Mouse (Mus musculus): ENCODE results near the gene Ptges. TPM values are rescaled to one million over a fixed set of nuclear protein-coding genes. Genes with fewer than 3 reads are reported as not detected.

The Ptges gene
- polyA plus RNA-seq, 1 experiment from 2014 or later = 10.8 TPM

- Histone ChIP-seq H3K9me3 (no peaks in the 10 kb centered on the region), H3K27ac (0 out of 2 replicates have a peak overlapping the region, but pooled peaks have one; percentile 12), H3K36me3 (no peaks in the 10 kb centered on the region), H3K27me3 (ENCODE audit: insufficient read depth, poor library complexity, severe bottlenecking) (peaks cover 35% of the 10 kb centered on the region), H3K4me3 (no peak overlapping the region), H3K4me1 (replicated peaks) (peaks cover 48% of the 10 kb centered on the region)
- DNase-seq (ENCODE audit: low spot score) = no peak
- 89% methylated on average over 7 of the region's 7 CpGs for WGBS
Observed at GRCm38 (mm10) chr2:30904991-30905390, 24.7 kb downstream of the Ptges start.

GRCm38 (mm10) chr2:30904231-30904630, 25.4 kb downstream of the Ptges start:
- Histone ChIP-seq H3K36me3 (no peaks in the 10 kb centered on the region), H3K4me3 (no peak overlapping the region), H3K27ac (no peak overlapping the region; the same call in 1 of the 2 replicates), H3K9me3 (no peaks in the 10 kb centered on the region), H3K4me1 (replicated peaks) (peaks cover 48% of the 10 kb centered on the region), H3K27me3 (ENCODE audit: insufficient read depth, poor library complexity, severe bottlenecking) (peaks cover 35% of the 10 kb centered on the region)
- no peak for DNase-seq (ENCODE audit: low spot score)
- WGBS = 85% methylated on average over 6 of the region's 6 CpGs

GRCm38 (mm10) chr2:30902726-30903722, 26.6 kb downstream of the Ptges start:
- Histone ChIP-seq H3K9me3 (no peaks in the 10 kb centered on the region), H3K27ac (peak overlapping the region; percentile 81), H3K4me3 (peak overlapping the region; percentile 61), H3K4me1 (replicated peaks) (peaks cover 46% of the 10 kb centered on the region), H3K36me3 (no peaks in the 10 kb centered on the region), H3K27me3 (ENCODE audit: insufficient read depth, poor library complexity, severe bottlenecking) (peaks cover 35% of the 10 kb centered on the region)
- WGBS = 10% methylated on average over 36 of the region's 37 CpGs
- peak; percentile 64 for DNase-seq (ENCODE audit: low spot score)

GRCm38 (mm10) chr2:30902256-30902655, 27.4 kb downstream of the Ptges start:
- H3K4me1 ChIP-seq (replicated peaks) = peaks cover 51% of the 10 kb centered on the region
- 30% methylated on average over 8 of the region's 8 CpGs for WGBS
- H3K27ac ChIP-seq = peak overlapping the region; percentile 81
- DNase-seq (ENCODE audit: low spot score) = no peak
- no peaks in the 10 kb centered on the region for H3K36me3 ChIP-seq
- H3K27me3 ChIP-seq (ENCODE audit: insufficient read depth, poor library complexity, severe bottlenecking) = peaks cover 35% of the 10 kb centered on the region
- no peaks in the 10 kb centered on the region for H3K9me3 ChIP-seq
- H3K4me3 ChIP-seq = peak overlapping the region; percentile 61

- H3K27ac ChIP-seq = no peak overlapping the region; the same call in 1 of the 2 replicates
- no peaks in the 10 kb centered on the region for H3K9me3 ChIP-seq
- H3K4me1 ChIP-seq (replicated peaks) = peaks cover 57% of the 10 kb centered on the region
- WGBS = 46% methylated on average over 6 of the region's 6 CpGs
- H3K36me3 ChIP-seq = no peaks in the 10 kb centered on the region
- no peak for DNase-seq (ENCODE audit: low spot score)
- H3K4me3 ChIP-seq = peak overlapping the region; percentile 61
- peaks cover 35% of the 10 kb centered on the region for H3K27me3 ChIP-seq (ENCODE audit: insufficient read depth, poor library complexity, severe bottlenecking)
Observed at GRCm38 (mm10) chr2:30901646-30902160, 28.0 kb downstream of the Ptges start.

- H3K27ac ChIP-seq = no peak overlapping the region
- peaks cover 52% of the 10 kb centered on the region for H3K4me1 ChIP-seq (replicated peaks)
- no peaks in the 10 kb centered on the region for H3K9me3 ChIP-seq
- 92% methylated on average over 14 of the region's 14 CpGs for WGBS
- H3K27me3 ChIP-seq (ENCODE audit: insufficient read depth, poor library complexity, severe bottlenecking) = peaks cover 29% of the 10 kb centered on the region
- no peak overlapping the region for H3K4me3 ChIP-seq
- no peak for DNase-seq (ENCODE audit: low spot score)
- no peaks in the 10 kb centered on the region for H3K36me3 ChIP-seq
Observed at GRCm38 (mm10) chr2:30899397-30900069, 30.1 kb downstream of the Ptges start.

GRCm38 (mm10) chr2:30897291-30897690, 32.4 kb downstream of the Ptges start:
- H3K4me3 ChIP-seq = no peak overlapping the region
- H3K27ac ChIP-seq = no peak overlapping the region
- peaks cover 56% of the 10 kb centered on the region for H3K4me1 ChIP-seq (replicated peaks)
- DNase-seq (ENCODE audit: low spot score) = no peak
- peaks cover 17% of the 10 kb centered on the region for H3K27me3 ChIP-seq (ENCODE audit: insufficient read depth, poor library complexity, severe bottlenecking)
- H3K9me3 ChIP-seq = no peaks in the 10 kb centered on the region
- no peaks in the 10 kb centered on the region for H3K36me3 ChIP-seq
- WGBS = 41% methylated on average over 6 of the region's 6 CpGs

- H3K4me3 ChIP-seq = no peak overlapping the region
- no peak overlapping the region for H3K27ac ChIP-seq
- no peaks in the 10 kb centered on the region for H3K36me3 ChIP-seq
- DNase-seq (ENCODE audit: low spot score) = no peak
- H3K27me3 ChIP-seq (ENCODE audit: insufficient read depth, poor library complexity, severe bottlenecking) = no peaks in the 10 kb centered on the region
- H3K9me3 ChIP-seq = no peaks in the 10 kb centered on the region
- H3K4me1 ChIP-seq (replicated peaks) = peaks cover 53% of the 10 kb centered on the region
- WGBS = 84% methylated on average over 7 of the region's 7 CpGs
Observed at GRCm38 (mm10) chr2:30893946-30894345, 35.7 kb downstream of the Ptges start.

- no peaks in the 10 kb centered on the region for H3K36me3 ChIP-seq
- 0 out of 2 replicates have a peak overlapping the region, but pooled peaks have one; percentile 26 for H3K27ac ChIP-seq
- WGBS = 35% methylated on average over 6 of the region's 6 CpGs
- no peaks in the 10 kb centered on the region for H3K9me3 ChIP-seq
- DNase-seq (ENCODE audit: low spot score) = no peak
- H3K27me3 ChIP-seq (ENCODE audit: insufficient read depth, poor library complexity, severe bottlenecking) = no peaks in the 10 kb centered on the region
- H3K4me1 ChIP-seq (replicated peaks) = peaks cover 53% of the 10 kb centered on the region
- H3K4me3 ChIP-seq = no peak overlapping the region
Observed at GRCm38 (mm10) chr2:30893399-30893798, 36.3 kb downstream of the Ptges start.

GRCm38 (mm10) chr2:30891002-30891401, 38.7 kb downstream of the Ptges start:
- H3K27me3 ChIP-seq (ENCODE audit: insufficient read depth, poor library complexity, severe bottlenecking) = no peaks in the 10 kb centered on the region
- no peak overlapping the region; the same call in 1 of the 2 replicates for H3K27ac ChIP-seq
- H3K4me1 ChIP-seq (replicated peaks) = peaks cover 47% of the 10 kb centered on the region
- no peaks in the 10 kb centered on the region for H3K36me3 ChIP-seq
- no peak overlapping the region for H3K4me3 ChIP-seq
- WGBS = 9% methylated on average over 3 of the region's 3 CpGs
- H3K9me3 ChIP-seq = no peaks in the 10 kb centered on the region
- peak; percentile 71 for DNase-seq (ENCODE audit: low spot score)

- Histone ChIP-seq H3K4me3 (no peak overlapping the region), H3K36me3 (peaks cover 11% of the 10 kb centered on the region), H3K27me3 (ENCODE audit: insufficient read depth, poor library complexity, severe bottlenecking) (no peaks in the 10 kb centered on the region), H3K27ac (peak overlapping the region; percentile 53; the same call in 1 of the 2 replicates), H3K9me3 (0 out of 2 replicates have a peak, but pooled peaks cover 2% of the 10 kb centered on the region), H3K4me1 (replicated peaks) (peaks cover 18% of the 10 kb centered on the region; the same call in 1 of the 2 replicates)
- WGBS = 60% methylated on average over 9 of the region's 9 CpGs
- peak; percentile 45 for DNase-seq (ENCODE audit: low spot score)
Observed at GRCm38 (mm10) chr2:30885453-30886163, 44.1 kb downstream of the Ptges start.

- Histone ChIP-seq H3K4me3 (no peak overlapping the region), H3K27me3 (ENCODE audit: insufficient read depth, poor library complexity, severe bottlenecking) (no peaks in the 10 kb centered on the region), H3K27ac (no peak overlapping the region), H3K36me3 (peaks cover 11% of the 10 kb centered on the region), H3K9me3 (0 out of 2 replicates have a peak, but pooled peaks cover 2% of the 10 kb centered on the region), H3K4me1 (replicated peaks) (0 out of 2 replicates have a peak, but pooled peaks cover 13% of the 10 kb centered on the region)
- DNase-seq (ENCODE audit: low spot score) = no peak
- 93% methylated on average over 4 of the region's 4 CpGs for WGBS
Observed at GRCm38 (mm10) chr2:30884852-30885373, 44.8 kb downstream of the Ptges start.

Data from hindbrain, embryonic 10.5 days (tissue).